Mouse (Mus musculus): ENCODE data around the gene Itga2b. TPM values are rescaled to one million over a fixed set of nuclear protein-coding genes. Genes with fewer than 3 reads are reported as not detected.

Itga2b gene
- polyA plus RNA-seq, 1 experiment = 7.0 TPM

GRCm38 (mm10) chr11:102449043-102450008 is 20.6 kb downstream of the Itga2b start:
- Histone ChIP-seq H3K9me3 (replicated peaks; ENCODE audit: control insufficient read depth, insufficient read depth, low read length, poor library complexity, severe bottlenecking) (no peaks in the 10 kb centered on the region), H3K9ac (ENCODE audit: low read depth, poor library complexity, severe bottlenecking) (no peak overlapping the region), H3K4me3 (ENCODE audit: low read depth, low read length) (no peak overlapping the region), H3K27ac (ENCODE audit: insufficient read depth, low read length) (no peak overlapping the region), H3K4me1 (ENCODE audit: control insufficient read depth, insufficient read depth, low read length) (peaks cover 2% of the 10 kb centered on the region), H3K36me3 (ENCODE audit: control insufficient read depth, insufficient read depth, low read length, poor library complexity, severe bottlenecking) (no peaks in the 10 kb centered on the region), H3K27me3 (ENCODE audit: control insufficient read depth, insufficient read depth, low read length, poor library complexity, severe bottlenecking) (peaks cover 3% of the 10 kb centered on the region; the same call in 1 of the 2 replicates)
- TF ChIP-seq EP300 (IDR thresholded peaks at IDR 0.05; ENCODE audit: insufficient read depth, low read depth, low read length) (no peak), POLR2A (IDR thresholded peaks at IDR 0.05; ENCODE audit: insufficient read depth, low read length) (no peak), CTCF (IDR thresholded peaks at IDR 0.05; ENCODE audit: low read depth, low read length) (no peak)

GRCm38 (mm10) chr11:102448327-102448726 is 21.6 kb downstream of the Itga2b start:
- Histone ChIP-seq H3K27me3 (ENCODE audit: control insufficient read depth, insufficient read depth, low read length, poor library complexity, severe bottlenecking) (peaks cover 3% of the 10 kb centered on the region; the same call in 1 of the 2 replicates), H3K9ac (ENCODE audit: low read depth, poor library complexity, severe bottlenecking) (no peak overlapping the region), H3K4me1 (ENCODE audit: control insufficient read depth, insufficient read depth, low read length) (peaks cover 2% of the 10 kb centered on the region), H3K36me3 (ENCODE audit: control insufficient read depth, insufficient read depth, low read length, poor library complexity, severe bottlenecking) (no peaks in the 10 kb centered on the region), H3K4me3 (ENCODE audit: low read depth, low read length) (no peak overlapping the region), H3K9me3 (replicated peaks; ENCODE audit: control insufficient read depth, insufficient read depth, low read length, poor library complexity, severe bottlenecking) (no peaks in the 10 kb centered on the region), H3K27ac (ENCODE audit: insufficient read depth, low read length) (no peak overlapping the region)
- no peak for TF ChIP-seq POLR2A (IDR thresholded peaks at IDR 0.05; ENCODE audit: insufficient read depth, low read length)
- no peak for TF ChIP-seq EP300 (IDR thresholded peaks at IDR 0.05; ENCODE audit: insufficient read depth, low read depth, low read length)
- no peak for TF ChIP-seq CTCF (IDR thresholded peaks at IDR 0.05; ENCODE audit: low read depth, low read length)

GRCm38 (mm10) chr11:102447497-102447896 is 22.4 kb downstream of the Itga2b start, which contains the start of gene Fam171a2:
Gene Fam171a2 (minus strand): TSS chr11:102447682.
- Histone ChIP-seq H3K4me1 (ENCODE audit: control insufficient read depth, insufficient read depth, low read length) (peaks cover 2% of the 10 kb centered on the region), H3K4me3 (ENCODE audit: low read depth, low read length) (peak within 1 kb of the TSS; percentile 88), H3K9me3 (replicated peaks; ENCODE audit: control insufficient read depth, insufficient read depth, low read length, poor library complexity, severe bottlenecking) (no peaks in the 10 kb centered on the region), H3K36me3 (ENCODE audit: control insufficient read depth, insufficient read depth, low read length, poor library complexity, severe bottlenecking) (no peaks in the 10 kb centered on the region), H3K27ac (ENCODE audit: insufficient read depth, low read length) (no peak within 1 kb of the TSS), H3K9ac (ENCODE audit: low read depth, poor library complexity, severe bottlenecking) (peak within 1 kb of the TSS; percentile 90), H3K27me3 (ENCODE audit: control insufficient read depth, insufficient read depth, low read length, poor library complexity, severe bottlenecking) (peaks cover 3% of the 10 kb centered on the region; the same call in 1 of the 2 replicates)
- TF ChIP-seq EP300 (IDR thresholded peaks at IDR 0.05; ENCODE audit: insufficient read depth, low read depth, low read length) (no peak), CTCF (IDR thresholded peaks at IDR 0.05; ENCODE audit: low read depth, low read length) (peak; percentile 60)

GRCm38 (mm10) chr11:102446581-102447461 is 23.1 kb downstream of the Itga2b start:
- H3K4me3 ChIP-seq (ENCODE audit: low read depth, low read length) = peak overlapping the region; percentile 88
- no peaks in the 10 kb centered on the region for H3K36me3 ChIP-seq (ENCODE audit: control insufficient read depth, insufficient read depth, low read length, poor library complexity, severe bottlenecking)
- peaks cover 3% of the 10 kb centered on the region; the same call in 1 of the 2 replicates for H3K27me3 ChIP-seq (ENCODE audit: control insufficient read depth, insufficient read depth, low read length, poor library complexity, severe bottlenecking)
- no peaks in the 10 kb centered on the region for H3K9me3 ChIP-seq (replicated peaks; ENCODE audit: control insufficient read depth, insufficient read depth, low read length, poor library complexity, severe bottlenecking)
- no peak for TF ChIP-seq EP300 (IDR thresholded peaks at IDR 0.05; ENCODE audit: insufficient read depth, low read depth, low read length)
- TF ChIP-seq POLR2A (IDR thresholded peaks at IDR 0.05; ENCODE audit: insufficient read depth, low read length) = no peak
- no peak for TF ChIP-seq CTCF (IDR thresholded peaks at IDR 0.05; ENCODE audit: low read depth, low read length)
- no peak overlapping the region for H3K27ac ChIP-seq (ENCODE audit: insufficient read depth, low read length)
- H3K9ac ChIP-seq (ENCODE audit: low read depth, poor library complexity, severe bottlenecking) = peak overlapping the region; percentile 90
- H3K4me1 ChIP-seq (ENCODE audit: control insufficient read depth, insufficient read depth, low read length) = peaks cover 2% of the 10 kb centered on the region

GRCm38 (mm10) chr11:102445891-102446361 is 24.0 kb downstream of the Itga2b start:
- H3K36me3 ChIP-seq (ENCODE audit: control insufficient read depth, insufficient read depth, low read length, poor library complexity, severe bottlenecking) = no peaks in the 10 kb centered on the region
- H3K9ac ChIP-seq (ENCODE audit: low read depth, poor library complexity, severe bottlenecking) = no peak overlapping the region
- H3K27me3 ChIP-seq (ENCODE audit: control insufficient read depth, insufficient read depth, low read length, poor library complexity, severe bottlenecking) = peaks cover 3% of the 10 kb centered on the region; the same call in 1 of the 2 replicates
- peaks cover 2% of the 10 kb centered on the region for H3K4me1 ChIP-seq (ENCODE audit: control insufficient read depth, insufficient read depth, low read length)
- H3K4me3 ChIP-seq (ENCODE audit: low read depth, low read length) = no peak overlapping the region
- no peaks in the 10 kb centered on the region for H3K9me3 ChIP-seq (replicated peaks; ENCODE audit: control insufficient read depth, insufficient read depth, low read length, poor library complexity, severe bottlenecking)
- H3K27ac ChIP-seq (ENCODE audit: insufficient read depth, low read length) = no peak overlapping the region
- TF ChIP-seq EP300 (IDR thresholded peaks at IDR 0.05; ENCODE audit: insufficient read depth, low read depth, low read length) = no peak
- TF ChIP-seq CTCF (IDR thresholded peaks at IDR 0.05; ENCODE audit: low read depth, low read length) = no peak
- no peak for TF ChIP-seq POLR2A (IDR thresholded peaks at IDR 0.05; ENCODE audit: insufficient read depth, low read length)
